ENCODE assay signal across 8 mouse cellular contexts in genomic region chr8:13600204-13600603, GRCm38 (mm10). TPM values are rescaled to one million over a fixed set of nuclear protein-coding genes. Genes with fewer than 3 reads are reported as not detected.
DNase-seq lines count a peak whose midpoint lies in the region; ATAC-seq and TF ChIP-seq lines count a peak whose summit lies in the region.

No protein-coding gene starts in this region.

- WGBS in bone marrow, adult 2 months: 6% methylated on average over 7 of the region's 7 CpGs
- 85% methylated on average over 7 of the region's 7 CpGs for WGBS in forebrain, embryonic 16.5 days

- H3K27ac ChIP-seq in bone marrow, adult 2 months (ENCODE audit: control insufficient read depth, insufficient read depth, low read depth, low read length, poor library complexity): peak overlapping the region; percentile 74
- no peak overlapping the region for H3K27ac ChIP-seq in forebrain, embryonic 16.5 days (ENCODE audit: low read length)

- H3K9me3 ChIP-seq in forebrain, embryonic 16.5 days (ENCODE audit: control insufficient read depth, low read length): no peaks in the 10 kb centered on the region

- peak; percentile 64; the same call in 1 of the 2 replicates for TF ChIP-seq POLR2A in bone marrow, adult 2 months (IDR thresholded peaks at IDR 0.05; ENCODE audit: borderline replicate concordance, control insufficient read depth, low read depth, low read length)

- DNase-seq in kidney, postnatal 36 days: peak; percentile 48 to 53
- DNase-seq in monocyte, adult 2 months (ENCODE audit: low read depth in 1 of 2, low spot score in 2 of 2): peak; percentile 66 to 77
- no peak for DNase-seq in ovary, postnatal 14 days (ENCODE audit: low spot score)
- no peak for DNase-seq in testis, postnatal 10 days (ENCODE audit: low spot score)

- peaks cover 5% of the 10 kb centered on the region; the same call in 1 of the 2 replicates for H3K36me3 ChIP-seq in forebrain, embryonic 16.5 days (ENCODE audit: control insufficient read depth, insufficient read depth)

- H3K4me1 ChIP-seq in bone marrow, adult 2 months (ENCODE audit: control insufficient read depth, insufficient read depth, low read length): peaks cover 18% of the 10 kb centered on the region
- H3K4me1 ChIP-seq in forebrain, embryonic 16.5 days (replicated peaks; ENCODE audit: control insufficient read depth, insufficient read depth, low read length): no peaks in the 10 kb centered on the region; the same call in 1 of the 2 replicates

- TF ChIP-seq CTCF in bone marrow, adult 2 months (IDR thresholded peaks at IDR 0.05; ENCODE audit: control insufficient read depth, insufficient read depth, low read length): no peak

- peak overlapping the region; percentile 40 for H3K4me3 ChIP-seq in bone marrow, adult 2 months (replicated peaks; ENCODE audit: control insufficient read depth, low read depth, low read length)
- no peak overlapping the region for H3K4me3 ChIP-seq in forebrain, embryonic 16.5 days (replicated peaks; ENCODE audit: low read length)

- ATAC-seq in CD4-positive, CD25-positive, alpha-beta regulatory T cell, adult 4 months: peak; percentile 56
- no peak for ATAC-seq in forebrain, embryonic 16.5 days
- ATAC-seq in cerebellum, adult (ENCODE audit: insufficient number of reproducible peaks, low FRiP score, low TSS enrichment): no peak

- H3K27me3 ChIP-seq in forebrain, embryonic 16.5 days (replicated peaks; ENCODE audit: control insufficient read depth, insufficient read depth, low read length): no peaks in the 10 kb centered on the region

- no peak overlapping the region for H3K9ac ChIP-seq in forebrain, embryonic 16.5 days (replicated peaks; ENCODE audit: low read depth, low read length)

- no peak overlapping the region for H3K4me2 ChIP-seq in forebrain, embryonic 16.5 days (ENCODE audit: low read length)

RNA-seq across cellular contexts. Expression of gene 1700029H14Rik, which starts 37.9 kb away (rescaled TPM):
- polyA plus RNA-seq in CD4-positive, CD25-positive, alpha-beta regulatory T cell, adult 4 months (2017; shearing (Covaris generic)): under 1 TPM in 1 of 2 experiments, not detected in 1; 0.30 TPM
- 5.1 TPM in 1 of 2 replicates, not detected in the other for polyA plus RNA-seq in bone marrow, adult 2 months (2011; ENCODE audit: insufficient read depth, insufficient read length, low replicate concordance, missing spikeins)
- not detected in 2 replicates for polyA plus RNA-seq in forebrain, embryonic 16.5 days (2015; fragmentation: Nextera tagmentation; extraction: Ambion mirVana)

Comparison
In these comparisons a context has a peak if more than half of its experiments do, and no peak if none do; other contexts are left out.
1. DNase-seq: peak in kidney, postnatal 36 days (2 of 2) and monocyte, adult 2 months (2 of 2); none in ovary, postnatal 14 days (single experiment) and testis, postnatal 10 days (single experiment).